ENCODE assay signal across 16 mouse cellular contexts in genomic region chr12:32531216-32531615, GRCm38 (mm10).
DNase-seq lines count a peak whose midpoint lies in the region; TF ChIP-seq lines count a peak whose summit lies in the region.
"Had no signal": no experiment of that assay in that cellular context is flagged by ENCODE, and none has a peak within 500 bp of the region (broad histone marks: within the 10 kb centered on the region; RNA-seq: fewer than 3 reads in every experiment).

No protein-coding gene starts in this region.

- H3K27ac ChIP-seq in layer of hippocampus, adult 2 months, result peak overlapping the region; percentile 78

- DNase-seq in layer of hippocampus, adult 2 months (ENCODE audit: low spot score in 2 of 2), result peak in 1 of 2 experiments; percentile 30
- no peak for DNase-seq in layer of hippocampus, adult 8-10 months (ENCODE audit: low spot score in 2 of 2)
- DNase-seq in layer of hippocampus, adult 9-10 months (ENCODE audit: low spot score), result peak; percentile 33
- DNase-seq in layer of hippocampus, postnatal 25 days (ENCODE audit: extremely low spot score in 1 of 2, low spot score in 1 of 2), result no peak
- DNase-seq in layer of hippocampus, adult 9-11 months, result peak; percentile 19
- no peak for DNase-seq in layer of hippocampus, adult 11-12 months (ENCODE audit: low spot score)
- DNase-seq: adrenal gland, adult 2 months; adrenal gland, adult 8-10 months; adrenal gland, postnatal 10 days; adrenal gland, postnatal 14 days; adrenal gland, postnatal 25 days; adrenal gland, postnatal 36 days; B cell, adult 2 months; cerebellum, adult 11 months; cerebellum, adult 11-12 months; cerebellum, adult 18-20 months had no signal

- no peak for TF ChIP-seq CTCF in layer of hippocampus, adult 2 months (conservative IDR thresholded peaks at IDR 0.05)

- no peak overlapping the region for H3K4me3 ChIP-seq in layer of hippocampus, adult 2 months

Comparison
In these comparisons a context has a peak if more than half of its experiments do, and no peak if none do; other contexts are left out.
1. DNase-seq: peak in layer of hippocampus, adult 9-10 months (single experiment) and layer of hippocampus, adult 9-11 months (single experiment); none in layer of hippocampus, adult 8-10 months (0 of 2), layer of hippocampus, postnatal 25 days (0 of 2) and layer of hippocampus, adult 11-12 months (single experiment).